Mouse (Mus musculus) kidney, adult 8-10 months (tissue): ENCODE data around the gene Acp7.

Experiments used
- DNase-seq, 2 experiments: peaks; one replicate each; pipeline ENCODE4 v3.0.0; 2022

The Acp7 gene

DNA sequence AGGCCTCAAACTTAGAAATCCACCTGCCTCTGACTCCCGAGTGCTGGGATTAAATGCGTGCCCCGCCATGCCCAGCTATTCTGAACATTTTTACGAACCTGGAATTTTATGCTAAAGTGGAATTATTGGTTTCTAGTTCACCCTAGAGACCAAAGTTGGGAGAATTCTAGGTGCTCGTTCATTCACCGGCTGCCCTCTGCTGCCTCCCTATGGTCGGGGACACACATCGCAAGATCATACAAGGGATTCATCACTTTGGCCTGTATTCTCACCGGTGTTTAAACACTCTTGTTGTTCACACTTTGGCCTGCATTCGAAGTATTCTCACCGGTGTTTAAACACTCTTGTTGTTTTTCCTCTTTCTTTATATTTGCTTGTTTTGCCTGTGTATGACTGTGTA is 30.1 kb downstream of the Acp7 start:
- peak in 1 of 2 experiments; percentile 69 for DNase-seq

DNA sequence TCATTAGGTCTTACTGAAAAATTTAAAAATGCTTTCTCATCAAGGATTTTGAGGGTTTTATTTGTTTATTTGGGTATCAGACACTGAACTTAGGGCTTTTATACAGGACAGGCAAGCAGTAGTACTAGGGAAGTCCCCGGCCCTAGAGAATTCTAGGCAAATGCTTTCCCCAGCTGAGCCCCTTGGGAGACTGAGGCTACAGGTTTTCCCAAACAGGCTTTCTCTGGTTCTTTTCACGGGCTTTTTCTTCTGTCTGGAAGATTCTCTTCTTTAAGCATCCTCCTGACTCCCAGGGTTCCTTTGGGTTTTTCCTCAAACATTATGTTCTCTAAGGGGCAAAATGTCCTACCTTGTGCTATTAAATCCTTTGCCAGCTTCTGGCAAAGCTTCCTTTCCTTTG is 32.2 kb downstream of the Acp7 start:
- DNase-seq, result no peak

DNA sequence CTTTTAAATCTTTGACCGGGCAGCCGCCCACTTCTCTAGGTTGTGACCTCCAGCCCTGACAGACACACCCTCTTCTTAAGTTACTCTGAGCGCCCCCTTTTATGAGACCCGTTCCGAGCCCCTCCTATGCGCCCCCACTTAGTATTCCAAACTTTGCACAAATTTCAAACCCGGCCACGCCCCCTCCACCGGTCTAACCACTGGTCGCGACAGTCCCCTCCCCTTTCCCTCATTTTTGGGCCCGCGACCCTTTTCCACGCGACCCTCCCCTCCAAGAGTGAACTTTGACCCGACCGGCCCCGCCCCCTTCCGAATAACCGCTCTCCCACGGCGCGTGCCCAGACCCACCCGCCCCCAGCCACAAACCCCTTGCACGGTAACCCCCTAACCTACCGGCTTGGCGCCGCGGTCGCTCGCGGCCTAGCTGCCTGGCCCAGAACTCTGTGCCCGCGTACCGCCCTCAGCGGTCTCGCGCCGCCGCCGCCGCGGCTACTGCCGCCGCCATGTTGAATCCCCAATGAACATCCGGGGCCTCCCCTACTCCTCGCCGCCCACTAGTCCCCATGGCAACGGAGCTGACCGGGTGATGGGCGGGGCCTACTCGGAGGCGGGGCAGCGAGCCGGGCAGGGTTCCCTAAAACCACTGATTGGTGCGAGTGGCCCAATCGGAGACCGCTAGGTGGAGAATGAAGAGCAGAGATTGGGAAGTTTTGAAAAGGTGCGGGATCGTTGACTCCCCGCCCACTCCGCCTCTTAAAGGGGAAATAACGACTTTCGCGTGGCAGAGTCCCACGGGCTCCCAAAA is 33.3 kb downstream of the Acp7 start, which contains the start of the genes Samd4b and Pak4:
Gene Samd4b, minus strand, starts transcription at position 503 of the 805 bp plus-strand sequence.
Gene Pak4, minus strand, starts transcription at position 544 of the 805 bp plus-strand sequence.
- peak; percentile 99 for DNase-seq

DNA sequence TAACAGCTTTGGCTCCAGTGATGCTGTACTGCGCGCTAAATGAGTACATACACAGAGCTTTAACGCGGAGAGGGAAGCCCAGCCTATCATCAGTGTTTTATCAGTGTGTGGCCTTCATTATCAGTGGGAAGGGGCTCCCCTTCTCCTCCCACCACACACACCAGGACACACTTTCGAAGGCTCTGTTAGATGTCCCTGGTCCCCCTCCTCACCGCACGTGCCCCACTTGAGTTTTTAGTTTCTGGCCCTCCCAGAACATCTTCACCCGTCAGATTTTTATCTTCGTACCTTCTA is 33.9 kb downstream of the Acp7 start:
- no peak for DNase-seq

DNA sequence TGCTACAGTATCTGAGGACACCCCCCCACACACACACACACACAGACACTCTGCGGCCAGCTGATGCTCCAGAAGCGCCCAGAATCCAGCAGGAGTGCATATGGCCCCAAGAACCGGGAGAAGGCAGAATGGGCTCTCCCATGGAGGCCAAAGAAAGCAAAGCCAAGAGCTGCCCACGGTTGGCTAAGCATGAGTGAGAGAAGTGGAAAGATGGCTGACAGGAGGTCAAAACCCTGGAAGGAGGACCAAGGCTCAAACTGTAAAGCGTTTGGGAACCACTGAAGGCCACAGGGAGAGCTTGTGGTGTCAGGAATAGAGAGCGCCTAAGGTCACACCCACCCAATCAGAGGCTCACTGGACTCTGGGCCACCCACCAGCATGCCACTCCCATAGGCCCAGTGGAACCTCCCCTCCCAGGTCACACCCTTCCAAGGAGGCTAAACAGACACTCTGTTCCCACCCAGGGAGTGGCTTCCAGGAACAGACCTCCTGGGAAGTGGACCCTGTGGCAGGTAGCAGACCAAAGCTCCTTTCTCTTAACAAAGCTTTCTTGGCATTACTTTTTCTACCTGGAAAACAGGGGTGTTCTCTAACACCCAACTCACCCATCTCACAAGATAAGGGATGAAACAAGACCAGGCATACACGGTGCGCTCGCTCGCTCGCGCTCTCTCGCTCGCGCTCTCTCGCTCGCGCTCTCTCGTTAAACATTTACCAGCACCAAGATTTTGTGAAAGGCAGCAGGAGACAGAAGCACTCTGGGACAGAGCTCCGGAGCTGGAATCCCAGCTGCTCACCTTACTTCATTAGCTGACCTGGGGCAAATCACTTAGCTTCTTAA is 34.5 kb downstream of the Acp7 start:
- peak; percentile 87 to 91 for DNase-seq

DNA sequence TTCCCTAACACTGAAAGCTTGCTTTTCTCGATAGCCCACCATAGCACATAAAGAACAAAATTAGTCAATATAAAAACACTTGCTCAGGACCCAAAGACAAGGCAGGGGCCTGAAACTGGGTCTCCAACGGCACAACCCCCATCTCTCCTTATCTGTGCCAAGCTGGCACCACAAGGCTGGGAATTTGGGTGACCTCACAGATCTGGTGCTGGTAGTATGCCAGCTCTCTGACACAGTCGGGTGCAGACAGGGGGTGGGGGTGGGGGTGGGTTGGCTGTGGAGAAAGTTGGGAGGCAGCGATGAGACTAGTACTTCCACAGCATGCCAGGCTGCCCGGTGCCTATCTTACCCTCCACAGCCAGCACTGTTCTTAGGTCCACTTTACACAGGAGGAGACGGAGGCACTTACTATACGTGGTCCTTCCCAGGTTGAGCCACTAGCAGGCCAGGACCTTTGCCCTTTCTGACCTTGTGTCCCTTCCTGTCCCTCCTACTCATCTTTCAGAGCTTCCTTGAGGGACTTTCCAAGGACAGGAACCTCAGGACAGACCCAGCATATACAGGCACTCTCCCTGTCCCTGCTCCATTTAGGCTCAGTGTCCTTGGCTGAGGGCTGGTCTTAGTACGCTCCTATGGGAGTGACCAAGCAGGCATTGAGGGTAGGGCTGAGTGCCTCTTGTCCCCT is 35.2 kb downstream of the Acp7 start:
- peak in 1 of 2 experiments; percentile 48 for DNase-seq

DNA sequence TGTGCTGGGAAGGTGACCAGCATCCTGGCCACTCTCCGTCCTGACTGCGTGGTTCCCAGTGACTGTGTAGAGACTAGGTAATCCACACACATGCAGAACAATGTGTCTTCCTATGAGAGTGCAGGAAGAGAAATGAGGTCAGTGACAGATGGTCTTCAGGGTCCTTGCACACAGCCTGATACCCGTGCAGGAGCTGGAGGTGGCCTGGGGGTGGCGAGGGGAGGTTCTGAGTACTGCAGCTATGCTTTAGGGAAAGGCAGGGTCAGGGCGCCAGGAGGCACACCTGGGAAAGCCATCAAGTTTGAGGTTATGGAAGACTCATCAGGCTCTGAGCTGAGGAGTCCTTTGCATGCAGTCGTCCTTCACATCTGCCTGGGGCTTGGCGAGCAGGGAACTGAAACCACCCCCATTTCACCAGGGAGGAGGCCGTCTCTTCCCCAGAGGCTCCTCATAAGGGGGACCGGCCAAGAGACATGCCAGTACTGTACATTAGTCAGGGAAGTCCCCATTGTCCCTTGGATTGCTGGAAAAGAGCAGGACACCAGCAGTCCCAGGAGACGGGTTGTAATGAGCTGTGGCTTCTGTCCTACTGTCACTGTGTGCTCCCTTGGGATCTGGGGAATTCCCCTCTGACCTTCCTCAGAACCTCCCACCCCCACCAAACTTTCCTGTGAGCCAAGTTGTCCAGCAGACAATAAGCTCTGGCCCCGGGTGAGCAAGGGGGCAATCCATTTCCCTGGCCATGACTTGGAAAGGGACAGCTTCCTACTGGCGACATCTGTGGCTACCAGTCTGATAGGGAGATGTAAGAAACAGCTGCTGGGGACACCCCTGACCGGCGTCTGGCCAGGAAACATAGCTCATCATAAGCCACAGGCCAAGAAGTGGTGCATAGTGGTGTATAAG is 37.7 kb downstream of the Acp7 start:
- DNase-seq, result peak; percentile 61 to 65

DNA sequence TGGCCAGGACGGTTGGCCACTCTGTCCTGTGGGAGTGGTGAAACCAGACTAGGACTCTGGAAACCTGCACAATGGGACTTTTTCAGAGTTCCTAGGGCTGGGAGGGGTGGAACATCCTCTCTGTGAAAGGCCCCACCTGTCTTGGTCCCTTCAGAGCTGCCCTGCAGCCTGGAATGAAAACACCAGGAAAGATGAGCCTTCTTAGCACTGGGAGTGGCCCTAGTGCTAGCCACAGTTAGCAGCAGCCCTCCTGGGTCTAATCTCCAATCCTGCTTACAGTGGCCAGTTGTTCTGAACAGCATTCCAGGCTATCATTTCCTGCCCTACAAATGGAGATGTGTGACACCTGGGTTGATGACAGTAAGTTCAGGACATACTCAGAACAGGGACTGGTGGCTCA is 39.3 kb downstream of the Acp7 start:
- DNase-seq, result no peak

DNA sequence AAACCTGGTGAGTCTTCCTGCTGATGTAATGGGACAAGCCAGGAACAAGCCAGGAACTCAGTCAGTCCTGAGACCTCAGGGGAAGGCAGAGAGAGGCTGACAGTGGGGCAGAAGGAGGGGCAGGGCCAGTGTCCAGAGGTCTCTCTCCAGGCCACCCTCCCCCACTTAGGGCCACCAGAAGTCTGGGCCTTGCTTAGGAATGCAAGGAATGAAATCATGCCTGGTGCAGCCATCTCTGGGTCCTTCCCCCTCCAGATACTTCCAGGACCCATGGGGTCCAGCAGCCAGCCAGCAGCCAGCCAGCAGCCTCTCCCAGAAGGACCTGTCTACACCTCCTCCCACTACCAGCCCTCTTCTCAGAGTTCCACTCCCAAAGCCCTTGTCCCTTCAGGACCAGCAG is 43.5 kb downstream of the Acp7 start:
- peak; percentile 71 to 74 for DNase-seq

DNA sequence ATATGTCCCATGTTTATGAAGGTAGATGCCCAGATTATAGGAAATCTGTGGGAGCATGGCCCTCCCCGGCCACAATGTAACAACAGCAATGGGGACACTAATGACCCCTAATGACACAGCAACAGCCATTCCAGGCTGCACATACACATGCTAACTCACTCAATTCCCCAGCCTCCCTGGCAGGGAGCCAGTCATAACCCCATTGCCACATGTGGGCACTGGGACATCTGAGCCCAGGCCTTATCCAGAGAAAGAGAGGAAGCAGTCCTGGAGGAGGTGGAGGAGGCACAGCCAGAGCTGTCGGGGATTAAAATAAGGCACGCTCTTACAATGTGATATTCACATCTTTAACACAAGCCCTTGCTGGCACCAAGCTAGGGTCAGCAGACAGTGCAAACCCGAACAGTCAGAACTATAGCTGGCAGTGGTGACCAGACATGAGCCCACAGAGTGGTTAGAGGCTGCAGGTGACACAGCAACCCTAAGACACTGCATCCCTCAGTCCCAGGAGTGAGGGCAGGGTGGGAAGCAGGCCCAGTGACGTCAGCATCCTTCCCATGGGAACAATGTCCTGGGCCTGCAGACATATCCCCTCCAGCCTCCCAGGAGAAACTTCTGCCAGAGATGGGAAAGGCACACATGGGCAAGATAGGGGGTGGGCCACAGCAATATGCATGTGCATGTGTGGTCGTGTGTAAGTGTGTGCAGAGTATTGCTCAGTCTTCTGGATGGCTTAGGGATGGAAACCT is 44.3 kb downstream of the Acp7 start:
- peak in 1 of 2 experiments; percentile 39 for DNase-seq

DNA sequence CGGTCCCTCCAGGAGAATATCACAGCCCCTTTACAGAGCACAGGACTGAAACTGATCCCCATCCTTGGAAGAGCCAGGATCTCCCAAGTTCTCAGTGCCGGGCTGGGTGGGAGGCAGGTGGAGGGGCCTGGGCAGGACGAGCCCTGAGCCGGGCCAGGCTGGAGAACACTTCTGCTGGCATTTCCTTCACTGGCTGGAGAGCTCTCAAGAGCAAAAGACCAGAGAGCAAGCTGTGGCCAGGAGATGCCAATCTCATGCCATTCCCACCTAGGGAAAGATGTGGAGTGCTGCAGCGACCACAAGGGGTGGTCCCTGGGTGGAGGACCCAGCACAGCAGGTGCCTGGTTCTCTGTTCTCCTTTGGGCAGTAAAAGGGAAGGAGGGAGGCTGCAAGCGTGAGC is 46.1 kb downstream of the Acp7 start:
- DNase-seq, result no peak

DNA sequence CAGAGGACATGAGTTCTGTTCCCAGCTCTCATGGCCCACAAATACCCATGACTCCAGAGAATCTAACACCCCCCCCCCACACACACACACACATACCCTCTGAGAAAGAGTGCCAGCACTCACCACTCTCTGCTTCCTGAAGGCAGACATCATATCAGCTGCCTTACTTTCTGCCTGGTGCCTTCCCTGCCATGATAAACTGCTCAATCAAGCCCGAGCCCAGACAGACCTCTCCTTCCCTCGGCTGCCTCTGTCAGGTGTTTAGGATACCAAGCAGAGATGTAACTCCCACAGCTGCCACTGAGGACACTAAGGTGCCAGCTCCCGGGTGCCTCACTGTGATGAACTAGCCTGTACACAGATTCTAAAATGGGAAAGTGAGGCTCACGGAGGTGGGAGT is 46.7 kb downstream of the Acp7 start:
- DNase-seq, result no peak

DNA sequence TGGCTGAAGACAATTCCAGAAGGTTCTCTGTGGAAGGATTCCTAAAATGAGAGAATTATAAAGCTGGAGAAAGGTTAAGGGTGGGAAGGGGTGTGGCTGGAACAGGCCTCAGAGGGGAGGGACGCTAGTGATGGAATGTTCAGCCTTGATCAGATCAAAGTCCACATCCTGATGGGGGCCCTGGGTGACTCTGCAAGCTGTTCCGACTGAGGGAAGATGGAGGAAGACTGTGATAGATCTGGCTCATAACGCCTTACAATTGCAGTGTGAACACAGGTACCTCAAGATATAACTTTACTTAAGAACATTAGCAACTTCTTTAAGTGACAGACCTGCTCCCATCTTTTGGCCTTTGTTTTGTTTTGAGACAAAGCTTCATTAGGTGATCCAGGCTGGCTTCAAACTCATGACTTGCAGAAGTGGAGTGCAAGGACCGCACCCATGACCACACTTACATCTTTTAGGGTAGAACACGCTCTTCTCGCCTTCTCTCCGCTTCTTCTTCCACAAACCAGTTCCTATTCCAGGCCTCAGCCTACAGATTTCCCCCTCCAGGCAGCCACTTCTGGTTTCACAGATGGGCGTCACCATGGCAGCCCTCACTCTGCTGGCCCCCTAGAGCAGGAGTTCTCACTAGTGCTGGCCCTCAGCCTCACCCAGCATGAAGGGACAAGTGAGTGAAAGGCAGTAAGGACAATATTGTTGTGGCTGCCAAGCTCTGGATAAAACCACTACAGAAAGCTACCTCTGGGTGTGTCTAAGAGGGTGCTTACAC is 47.4 kb downstream of the Acp7 start:
- peak in 1 of 2 experiments; percentile 49 for DNase-seq

DNA sequence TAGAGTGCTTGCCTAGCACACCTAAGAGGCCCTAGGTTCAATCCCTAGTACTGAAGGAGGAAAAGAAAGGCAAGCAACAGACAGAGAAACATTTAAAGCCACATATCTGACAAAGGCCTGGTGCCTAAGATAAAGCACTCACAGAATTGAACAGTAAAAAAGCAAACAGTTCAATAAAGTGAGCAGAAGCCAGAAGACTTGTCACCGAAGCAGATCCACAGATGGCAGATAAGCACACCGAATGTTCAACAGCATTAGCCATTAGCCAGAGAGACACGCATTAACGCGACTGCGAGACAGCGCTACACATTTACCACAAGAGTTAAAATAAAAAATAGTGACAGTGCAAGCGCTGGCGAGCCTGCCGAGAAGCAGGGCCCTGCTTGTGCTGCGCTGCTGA is 48.3 kb downstream of the Acp7 start:
- DNase-seq, result no peak

DNA sequence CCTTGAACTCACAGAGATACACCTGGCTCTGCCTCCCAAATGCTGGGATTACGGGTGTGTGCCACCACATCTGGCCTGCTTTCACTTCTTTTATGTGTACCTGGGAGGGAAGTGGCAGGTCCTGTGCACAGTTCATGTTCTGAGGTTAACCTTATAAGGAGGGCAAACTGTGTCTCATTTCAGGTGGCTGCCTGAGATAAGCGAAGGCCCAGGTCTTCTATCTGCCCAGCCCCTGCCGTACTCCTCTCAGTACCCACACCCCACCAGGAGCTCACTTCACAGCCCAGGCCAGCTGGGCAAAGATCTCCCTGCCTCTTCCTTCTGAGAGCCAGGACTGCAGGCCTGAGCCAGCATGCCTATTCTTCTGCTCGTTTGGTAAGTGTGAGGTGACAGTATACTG is 49.4 kb downstream of the Acp7 start:
- DNase-seq, result no peak

DNA sequence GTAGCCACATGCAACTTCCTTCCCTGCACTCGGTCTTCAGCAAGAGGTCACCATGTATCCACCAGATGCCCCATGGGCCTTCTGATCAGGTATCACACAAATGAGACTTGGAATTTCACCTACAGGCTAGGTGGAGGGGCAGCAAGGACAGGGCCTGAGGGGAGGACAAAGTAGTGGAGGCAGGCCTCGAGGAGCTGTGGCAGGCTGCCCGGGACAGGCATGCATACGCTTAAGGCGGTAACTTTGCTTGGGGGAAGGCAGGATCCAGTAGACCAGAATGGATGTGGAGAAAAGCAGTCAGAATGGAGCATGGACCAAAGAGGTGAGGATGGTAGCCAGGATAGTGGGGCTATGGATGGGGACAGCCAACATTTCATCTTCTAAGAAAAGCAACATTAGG is 51.3 kb downstream of the Acp7 start:
- no peak for DNase-seq

DNA sequence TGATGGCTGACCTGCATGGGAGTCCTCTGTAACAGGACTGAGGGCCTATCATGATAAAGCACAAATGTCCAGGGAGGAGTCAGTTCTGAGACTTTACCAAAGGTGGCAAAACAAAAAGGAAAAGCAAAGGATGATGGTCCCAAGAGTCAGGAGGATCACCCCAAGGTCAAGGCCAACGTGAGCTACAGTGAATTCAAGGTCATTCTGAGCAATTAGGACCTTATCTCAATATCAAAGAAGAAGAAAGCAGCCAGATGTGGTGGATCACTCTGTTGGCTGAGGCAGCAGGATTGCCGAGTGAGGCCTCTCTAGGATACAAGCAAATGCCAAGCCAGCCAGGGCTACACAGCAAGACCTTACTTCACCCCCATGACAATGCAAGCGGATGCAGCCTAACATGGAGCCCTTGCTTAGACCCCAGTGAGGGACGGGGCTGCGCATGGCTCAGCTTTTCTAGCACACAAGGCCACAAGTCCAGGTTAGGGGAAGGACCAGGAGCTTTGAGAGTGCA is 52.5 kb downstream of the Acp7 start:
- DNase-seq, result no peak

DNA sequence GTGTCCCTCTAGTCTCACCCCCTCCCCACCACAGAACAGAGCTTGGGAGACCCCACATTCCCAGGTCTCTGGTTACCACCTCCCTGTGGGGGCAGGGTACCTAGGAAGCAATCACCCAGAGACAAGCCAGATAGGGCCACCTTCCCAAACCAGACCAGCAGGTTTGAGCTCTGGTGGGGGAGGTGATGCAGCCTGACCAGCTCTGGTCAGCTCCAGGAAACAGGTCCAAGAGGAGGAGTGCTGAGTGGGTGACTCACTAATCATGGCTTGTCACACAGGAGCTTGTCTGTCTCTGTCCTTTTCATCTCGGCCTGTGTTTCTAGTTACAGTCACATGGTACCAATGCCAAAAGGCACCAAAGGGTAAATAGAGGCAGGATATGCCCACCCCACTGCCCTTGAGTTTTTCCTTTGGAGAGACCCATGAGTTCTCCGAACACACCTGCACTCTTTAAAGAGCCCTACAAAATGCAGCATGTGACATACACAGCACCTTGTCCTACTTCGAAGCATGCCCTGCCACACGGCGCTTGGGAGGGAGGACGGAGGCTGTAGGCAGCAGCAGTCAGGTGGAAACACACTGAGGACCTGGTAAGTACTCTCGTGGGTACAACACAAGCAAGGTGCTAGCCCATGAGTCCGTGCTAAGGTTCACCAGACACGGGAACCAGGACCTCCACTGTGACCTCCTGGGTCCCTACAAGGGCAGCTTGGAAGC is 53.1 kb downstream of the Acp7 start:
- DNase-seq, result peak; percentile 71 to 87

DNA sequence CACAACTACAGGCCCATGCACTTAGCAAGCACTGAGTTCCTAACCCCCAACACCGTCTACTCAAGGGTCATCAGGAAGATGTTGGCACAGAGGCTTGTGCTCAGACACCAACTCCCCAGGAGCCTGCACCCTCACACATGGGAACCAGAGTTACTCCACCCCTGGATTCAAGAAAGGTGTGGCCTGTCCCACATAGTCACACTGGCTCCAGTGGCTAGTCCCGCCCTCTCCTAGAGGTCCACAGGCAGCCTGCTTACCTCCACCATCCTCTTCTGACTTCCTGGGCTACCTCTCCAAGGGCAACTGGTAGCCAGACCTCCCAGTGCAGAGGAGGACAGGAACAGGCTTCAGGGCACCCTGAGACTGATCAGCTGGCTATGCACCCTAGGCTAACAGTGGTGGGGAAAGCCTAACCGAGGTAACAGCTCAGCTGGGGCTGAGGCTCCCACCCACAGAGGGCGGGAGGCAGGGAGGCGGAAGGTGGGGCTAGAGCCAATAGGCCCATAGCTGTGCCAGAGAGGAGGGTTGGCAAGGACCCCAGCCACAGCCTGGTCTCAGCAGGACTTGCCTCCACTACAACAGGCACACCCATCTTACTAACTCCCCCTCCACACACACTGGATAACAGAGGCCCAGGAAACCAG is 54.7 kb downstream of the Acp7 start:
- DNase-seq, result peak; percentile 69 to 80
